Mouse (Mus musculus) layer of hippocampus, adult 8-10 months (tissue): Measurements from ENCODE around the gene Gpd1. TPM values are rescaled to one million over a fixed set of nuclear protein-coding genes. Genes with fewer than 3 reads are reported as not detected.
"Not testable (repeated sequence)": the region's sequence is repeated elsewhere in the genome, so short reads cannot be mapped to it uniquely, and the experiment has no call there.

Source experiments
- DNase-seq, 2 experiments: peaks; one replicate each; pipeline ENCODE4 v3.0.0; 2022; ENCODE audit warnings: low spot score in 2 of 2
- total RNA-seq, 4 experiments: library from RNA; stranded (reverse); gene quantifications; 2 replicates each; pipeline ENCODE4 v1.2.4; 2022

The Gpd1 gene
- total RNA-seq, 4 experiments from 2014 or later, result 102 to 138 (median 117) TPM

DNA sequence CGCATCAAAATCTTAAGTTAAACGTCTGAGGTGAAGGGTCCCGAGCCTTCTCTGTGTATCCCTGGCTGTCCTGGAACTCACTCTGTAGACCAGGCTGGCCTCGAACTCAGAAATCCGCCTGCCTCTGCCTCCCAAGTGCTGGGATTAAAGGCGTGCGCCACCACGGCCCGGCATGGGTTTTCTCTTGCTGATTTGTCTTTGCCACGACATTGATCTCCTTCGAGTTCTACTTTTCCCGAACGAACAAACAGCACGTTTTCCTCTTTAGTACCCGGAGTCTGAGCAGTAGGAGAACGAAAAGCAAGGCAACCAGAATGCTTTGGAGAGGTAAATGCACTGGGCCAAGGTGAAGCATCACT, 15.7 kb upstream of the Gpd1 start:
- DNase-seq, result not testable (repeated sequence)

DNA sequence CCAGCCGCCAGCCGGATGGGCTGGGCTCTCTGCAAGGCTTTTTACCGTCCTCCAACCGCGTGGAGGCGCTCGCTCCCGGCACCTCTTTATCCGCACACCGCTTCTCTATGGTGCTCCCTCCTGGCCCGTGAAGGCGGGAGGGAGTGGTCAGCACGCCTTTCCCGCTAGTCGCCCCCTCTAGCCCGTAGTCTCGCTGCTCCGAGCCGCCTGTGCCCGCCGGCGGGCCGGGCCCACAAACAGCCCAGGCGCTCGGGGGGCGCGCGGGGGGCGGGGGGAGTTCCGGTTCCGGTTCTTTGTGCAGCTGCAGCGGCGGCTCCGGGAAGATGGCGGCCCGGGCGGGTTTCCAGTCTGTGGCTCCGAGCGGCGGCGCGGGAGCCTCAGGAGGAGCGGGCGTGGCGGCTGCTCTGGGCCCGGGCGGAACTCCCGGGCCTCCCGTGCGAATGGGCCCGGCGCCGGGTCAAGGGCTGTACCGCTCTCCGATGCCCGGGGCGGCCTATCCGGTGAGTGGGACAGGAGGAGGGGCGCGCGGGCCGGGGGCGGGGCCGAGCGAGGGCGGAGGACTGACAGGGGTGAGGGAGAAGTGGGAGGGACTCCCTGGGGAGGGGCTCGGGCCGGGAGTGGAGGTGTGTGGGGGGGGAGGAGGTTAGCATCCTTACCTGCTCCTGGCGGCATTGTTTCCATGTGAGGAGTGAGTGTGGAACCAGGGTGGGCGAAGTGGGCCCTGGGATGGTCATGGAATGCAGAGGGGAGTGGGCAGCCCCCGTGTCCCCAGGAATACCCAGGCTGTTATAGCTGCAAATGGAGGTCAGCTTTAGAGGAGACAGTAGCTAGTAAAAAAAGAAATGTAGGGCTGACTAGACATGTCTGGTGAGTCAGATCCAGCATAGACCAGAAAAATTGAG, 15.1 kb upstream of the Gpd1 start, which contains the start of gene Smarcd1:
Smarcd1 (plus strand) TSS at position 131 of the 902 bp plus-strand sequence.
- peak; percentile 93 to 95 for DNase-seq

DNA sequence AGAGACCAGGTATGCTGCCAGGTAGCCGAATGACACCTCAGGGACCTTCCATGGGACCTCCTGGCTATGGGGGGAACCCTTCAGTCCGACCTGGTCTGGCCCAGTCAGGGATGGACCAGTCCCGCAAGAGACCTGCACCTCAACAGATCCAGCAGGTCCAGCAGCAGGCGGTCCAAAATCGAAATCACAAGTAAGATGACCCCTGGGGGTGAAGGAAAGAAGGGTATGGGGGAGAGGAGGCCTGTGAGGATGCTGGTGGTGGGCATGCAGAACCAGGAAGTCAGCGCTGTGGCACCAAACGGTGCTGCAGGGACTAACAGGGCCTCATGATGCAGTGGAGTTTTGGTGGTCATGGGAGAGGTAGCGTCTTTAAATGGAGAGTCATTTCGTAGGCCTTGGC, 14.2 kb upstream of the Gpd1 start:
- no peak for DNase-seq

DNA sequence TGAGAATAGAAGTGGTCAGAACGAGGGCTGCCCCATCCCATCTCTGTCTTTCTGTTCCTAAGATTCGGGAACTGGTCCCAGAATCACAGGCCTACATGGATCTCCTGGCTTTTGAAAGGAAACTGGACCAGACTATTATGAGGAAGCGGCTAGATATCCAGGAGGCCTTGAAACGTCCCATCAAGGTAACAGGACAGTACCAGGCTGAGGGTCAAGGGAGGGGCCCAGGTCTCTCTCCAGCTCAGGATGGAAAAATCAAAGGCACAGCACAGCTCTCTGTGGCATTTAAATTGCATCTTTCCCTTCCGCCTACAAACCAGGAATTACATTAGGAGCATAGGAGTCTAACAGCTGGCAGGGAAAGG, 13.7 kb upstream of the Gpd1 start:
- no peak for DNase-seq

DNA sequence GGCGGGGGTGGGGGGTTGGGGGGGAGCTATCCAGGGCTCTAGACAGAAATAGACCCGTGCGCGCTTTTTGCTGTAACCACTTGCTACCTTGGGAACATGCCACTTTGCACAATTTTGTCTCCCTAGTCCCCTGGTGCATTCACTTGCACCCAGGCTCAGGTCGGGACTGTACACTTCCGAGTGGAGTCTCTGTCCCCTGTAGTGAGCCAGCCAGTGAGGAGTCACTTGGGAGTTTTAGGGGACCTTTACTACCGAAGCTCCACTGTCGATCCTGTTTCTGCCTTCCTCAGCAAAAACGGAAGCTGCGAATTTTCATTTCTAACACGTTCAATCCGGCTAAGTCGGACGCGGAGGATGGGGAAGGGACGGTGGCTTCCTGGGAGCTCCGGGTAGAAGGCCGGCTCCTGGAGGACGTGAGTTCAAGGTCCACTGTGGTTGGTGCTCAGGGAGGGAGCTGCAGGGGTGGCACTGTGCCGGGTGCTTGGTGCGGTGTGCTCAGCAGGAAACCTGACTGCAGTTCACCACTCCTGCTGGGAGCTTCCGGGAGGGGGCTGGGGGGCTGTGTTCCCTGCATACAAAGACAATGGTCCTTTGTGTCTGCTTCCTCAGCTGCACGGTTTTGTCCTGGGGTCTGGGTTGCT, 13.2 kb upstream of the Gpd1 start:
- DNase-seq, result peak in 1 of 2 experiments; percentile 38

DNA sequence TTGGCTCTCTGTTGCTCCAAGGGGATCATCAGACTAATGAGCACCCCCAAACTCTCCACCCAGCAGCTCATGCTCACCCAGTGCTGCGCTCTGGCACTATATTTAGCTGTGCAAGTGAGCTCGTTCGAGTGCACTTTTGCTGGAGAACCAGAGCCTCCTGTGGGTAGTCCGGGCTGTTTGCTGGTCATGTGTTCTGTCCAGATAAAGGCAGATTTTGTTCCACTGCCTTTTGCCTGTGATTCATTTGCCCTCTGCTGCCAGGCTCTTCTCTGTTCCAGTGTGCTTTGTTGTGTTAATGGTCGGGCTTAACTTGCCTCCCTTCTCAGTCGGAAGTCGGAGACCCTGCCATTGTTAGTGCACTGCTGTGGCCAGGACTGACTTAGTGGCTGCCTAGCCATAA, 12.4 kb upstream of the Gpd1 start:
- peak in 1 of 2 experiments; percentile 46 for DNase-seq

DNA sequence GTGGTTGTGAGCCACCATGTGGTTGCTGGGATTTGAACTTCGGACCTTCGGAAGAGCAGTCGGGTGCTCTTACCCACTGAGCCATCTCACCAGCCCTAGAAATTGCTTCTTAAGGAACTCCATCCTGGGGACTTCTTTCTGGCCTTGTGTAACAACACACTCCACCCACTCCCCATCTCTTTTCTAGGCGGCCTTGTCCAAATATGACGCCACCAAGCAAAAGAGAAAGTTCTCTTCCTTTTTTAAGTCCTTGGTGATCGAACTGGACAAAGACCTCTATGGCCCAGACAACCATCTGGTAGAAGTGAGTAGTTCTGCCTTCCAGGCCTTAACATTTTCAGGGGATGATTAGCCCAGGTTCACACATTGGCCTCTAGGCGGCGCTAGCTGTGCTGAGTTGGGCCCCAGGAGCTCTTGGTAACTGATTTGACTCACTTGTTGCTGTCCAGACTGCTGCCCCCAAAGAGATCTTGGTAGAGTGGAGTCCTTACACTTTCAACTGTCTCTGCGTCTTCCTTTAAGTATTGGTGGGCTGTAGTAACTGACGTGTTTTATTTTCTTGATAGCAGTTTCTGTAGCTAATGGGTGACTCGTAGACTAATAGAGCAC, 11.8 kb upstream of the Gpd1 start, which contains the start of gene Gm17349:
Gm17349 (minus strand) TSS at position 51 of the 609 bp plus-strand sequence.
- DNase-seq, result peak in 1 of 2 experiments; percentile 65

DNA sequence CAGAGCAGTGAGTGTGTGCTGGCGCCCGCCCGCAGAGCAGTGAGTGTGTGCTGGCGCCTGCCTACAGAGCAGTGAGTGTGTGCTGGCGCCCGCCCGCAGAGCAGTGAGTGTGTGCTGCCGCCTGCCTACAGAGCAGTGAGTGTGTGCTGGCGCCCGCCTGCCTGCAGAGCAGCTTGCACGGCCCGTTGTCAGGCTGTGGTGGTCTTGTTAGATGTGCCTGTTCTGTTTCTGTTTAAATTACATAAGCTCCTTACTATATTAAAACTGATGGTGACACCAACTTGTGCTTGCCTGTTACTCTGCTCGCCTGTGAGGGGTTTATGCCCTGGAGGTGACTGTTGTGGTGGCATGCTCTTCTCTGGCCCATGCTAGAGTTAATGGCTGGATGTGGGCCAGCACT, 9.1 kb upstream of the Gpd1 start:
- DNase-seq, result peak in 1 of 2 experiments; percentile 15

DNA sequence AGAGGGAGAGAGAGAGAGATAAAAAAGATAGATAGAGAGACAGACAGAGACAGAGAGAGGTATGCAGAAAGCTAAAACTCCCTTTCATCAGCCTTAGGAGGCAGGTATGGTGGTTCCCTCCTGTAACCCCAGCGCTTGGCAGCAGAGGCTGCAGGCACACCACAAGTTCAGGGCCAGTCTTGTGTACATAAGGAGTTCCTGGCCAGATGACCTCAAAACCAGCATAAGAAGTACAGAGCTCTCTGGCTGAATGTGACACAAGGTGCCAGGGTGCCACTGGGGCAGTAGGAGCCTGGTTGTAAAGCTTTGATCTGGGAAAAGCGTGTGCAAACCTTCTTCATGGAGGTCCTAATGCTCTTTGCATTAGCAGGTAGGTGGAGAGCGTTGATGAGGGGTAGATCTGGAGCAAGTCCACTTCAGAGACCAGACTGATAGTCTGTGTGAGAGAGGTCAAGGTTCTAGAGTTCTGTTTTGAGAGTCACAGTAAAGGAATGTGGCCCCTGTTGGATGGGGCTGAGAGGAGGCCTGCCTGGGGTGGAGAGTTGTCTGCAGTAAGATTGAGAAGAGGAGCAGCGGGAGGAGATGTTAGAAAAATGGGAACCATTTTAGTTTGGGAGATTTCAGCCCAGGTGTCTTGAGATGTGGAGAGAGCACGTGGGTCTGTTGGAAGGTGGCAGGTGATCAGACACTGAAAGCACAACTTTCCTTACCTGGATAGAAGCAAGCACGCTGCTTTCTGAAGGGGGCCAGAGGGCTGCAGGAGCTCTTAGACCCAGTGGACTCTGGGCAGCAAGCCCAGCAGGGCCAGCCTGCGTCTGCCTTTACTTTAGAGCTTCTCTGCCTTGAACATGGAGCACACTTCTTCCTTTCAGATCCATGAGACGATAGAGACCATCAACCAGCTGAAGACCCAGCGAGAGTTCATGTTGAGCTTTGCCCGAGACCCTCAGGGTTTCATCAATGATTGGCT, 6.8 kb upstream of the Gpd1 start:
- DNase-seq, result no peak

DNA sequence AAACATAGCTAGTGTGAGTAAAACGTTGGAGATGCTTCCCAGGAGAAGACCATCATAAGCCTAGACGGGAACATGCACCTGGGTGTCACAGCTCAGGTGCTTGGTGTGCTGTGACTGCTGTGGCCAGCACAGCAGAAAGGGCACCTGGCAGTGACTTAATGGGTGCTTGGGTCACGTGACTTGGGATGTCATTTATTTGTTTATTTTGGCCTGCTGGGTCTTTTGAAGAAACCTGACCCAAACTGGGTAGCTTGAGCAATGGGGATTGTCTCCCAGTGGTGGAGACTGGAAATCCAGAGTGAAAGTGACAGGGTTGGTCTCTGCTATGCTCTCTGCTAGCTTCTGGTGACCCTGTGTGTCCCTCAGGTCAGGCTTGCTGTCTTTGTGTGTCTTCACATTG, 5.8 kb upstream of the Gpd1 start:
- DNase-seq, result no peak

DNA sequence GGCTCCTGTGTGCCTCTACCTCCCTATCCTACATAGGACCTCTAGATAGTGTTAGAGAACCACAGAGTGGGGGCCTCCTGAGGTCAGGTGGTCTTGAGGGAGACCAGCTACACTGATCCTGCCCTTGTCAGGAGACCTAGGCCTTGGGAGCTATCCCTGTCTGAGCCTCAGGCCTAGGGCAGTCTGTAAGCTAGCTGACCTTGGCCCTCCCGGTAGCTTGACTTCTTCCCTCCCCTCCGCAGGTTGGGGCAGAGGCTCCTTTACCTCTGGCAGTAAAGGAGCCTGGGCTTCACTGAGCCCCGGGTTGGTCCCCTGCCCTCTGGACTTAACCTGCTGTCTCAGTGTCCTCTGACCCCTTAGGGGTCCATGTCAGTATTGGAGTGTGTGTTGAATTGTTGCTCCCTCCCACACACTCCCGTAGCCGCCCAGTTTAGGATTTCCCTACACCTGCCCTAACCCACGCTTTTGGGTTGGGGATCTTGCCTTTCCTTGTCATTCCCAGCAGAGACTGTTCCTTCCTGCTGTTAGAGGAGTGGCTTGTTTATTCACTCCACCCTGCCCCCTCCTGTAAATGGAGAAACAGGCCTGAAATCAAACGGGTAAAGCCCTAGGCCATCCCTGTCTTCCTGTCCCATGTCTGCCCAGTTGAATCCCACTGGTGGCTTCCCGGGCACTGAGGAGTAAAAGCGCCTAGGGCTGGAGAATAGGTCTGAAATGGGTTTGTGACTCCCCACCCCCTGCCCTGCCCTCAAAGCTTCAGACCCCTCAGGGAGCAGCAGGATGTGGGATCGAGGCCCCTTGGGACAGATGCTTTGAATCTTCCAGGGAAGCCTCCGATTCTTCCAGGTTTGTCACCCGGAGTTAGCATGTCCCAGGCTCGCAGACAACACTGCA, 4.4 kb upstream of the Gpd1 start:
- no peak for DNase-seq

DNA sequence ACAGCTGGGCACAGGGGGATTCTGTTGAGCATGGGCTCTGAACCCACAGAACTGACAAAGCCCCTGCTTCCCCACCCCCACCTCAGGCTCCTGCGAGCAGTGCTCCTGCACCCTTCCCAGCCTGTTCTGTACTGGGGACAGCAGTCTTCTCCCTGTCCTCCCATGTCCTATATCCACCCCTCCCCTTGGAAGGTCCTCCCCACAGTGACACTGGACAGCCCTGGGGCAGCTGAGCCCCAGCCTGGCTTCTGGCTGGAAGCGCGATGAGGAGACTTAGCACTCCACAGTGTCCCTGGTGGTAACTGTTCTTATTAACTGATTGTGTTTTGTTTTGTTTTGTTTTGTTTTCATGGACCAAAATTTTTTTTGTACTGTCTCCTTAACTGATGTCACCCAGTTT, 3.7 kb upstream of the Gpd1 start:
- DNase-seq, result no peak

DNA sequence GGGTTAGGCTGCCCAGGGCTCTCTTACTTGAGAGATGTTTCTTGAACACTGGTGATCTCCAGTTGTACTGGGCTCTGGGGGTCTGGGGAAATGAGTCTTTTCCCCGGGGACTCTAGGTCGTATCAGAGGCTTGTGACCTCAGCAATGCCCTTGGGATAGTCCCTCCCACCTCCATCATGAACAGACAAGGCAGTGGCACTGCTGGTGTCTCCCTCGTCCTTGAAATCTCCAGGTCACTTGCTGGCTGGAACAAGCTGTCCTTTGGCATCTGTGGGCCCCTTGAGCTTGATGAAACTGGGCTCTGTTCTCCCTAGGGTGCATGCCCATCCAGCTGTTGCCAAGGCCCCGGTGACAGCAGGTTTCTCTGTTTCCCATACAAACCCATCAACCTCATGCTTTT, 3.1 kb upstream of the Gpd1 start:
- no peak for DNase-seq

DNA sequence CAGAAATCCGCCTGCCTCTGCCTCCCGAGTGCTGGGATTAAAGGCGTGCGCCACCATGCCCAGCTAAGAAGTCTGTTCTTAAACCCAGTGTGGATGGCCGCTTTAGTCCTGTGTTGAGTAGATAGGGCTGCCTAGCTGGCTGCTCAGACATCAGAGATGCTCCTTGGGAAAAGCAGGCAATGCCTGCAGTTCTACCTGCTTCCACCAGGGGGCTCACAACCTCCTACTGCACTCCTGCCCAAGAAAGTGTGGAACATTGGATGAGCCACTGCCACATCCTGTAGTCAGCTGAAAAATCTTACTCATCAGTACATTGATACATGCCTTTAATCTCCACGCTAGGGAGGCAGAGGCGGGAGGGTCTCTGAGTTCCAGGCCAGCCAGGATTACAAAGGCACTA, 2.5 kb upstream of the Gpd1 start:
- peak; percentile 82 to 88 for DNase-seq

DNA sequence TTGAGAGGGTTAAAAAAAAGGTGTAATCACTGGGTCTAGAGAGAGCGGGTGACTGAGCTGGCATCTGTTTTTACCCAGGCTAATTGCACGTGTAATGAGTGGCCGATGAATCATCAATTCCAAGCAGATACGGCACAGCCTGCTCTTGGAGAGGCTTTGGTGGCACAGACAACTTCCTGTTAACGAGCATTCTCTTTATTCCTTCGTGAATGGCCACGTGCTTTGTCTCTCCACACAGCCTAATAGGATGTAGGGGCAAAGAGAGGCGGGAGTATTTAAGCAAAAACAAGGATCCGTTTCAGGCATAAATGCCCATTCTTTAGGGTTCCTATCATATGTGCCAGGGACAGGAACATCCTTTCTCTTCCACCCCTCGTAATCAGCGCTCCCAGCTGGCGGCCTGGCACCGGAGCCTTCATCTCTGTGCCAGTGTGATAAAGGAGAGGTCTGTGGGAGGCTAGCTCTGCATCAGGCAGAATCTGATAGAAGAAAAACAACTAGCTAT, 1.9 kb upstream of the Gpd1 start:
- DNase-seq, result peak; percentile 87 to 89

DNA sequence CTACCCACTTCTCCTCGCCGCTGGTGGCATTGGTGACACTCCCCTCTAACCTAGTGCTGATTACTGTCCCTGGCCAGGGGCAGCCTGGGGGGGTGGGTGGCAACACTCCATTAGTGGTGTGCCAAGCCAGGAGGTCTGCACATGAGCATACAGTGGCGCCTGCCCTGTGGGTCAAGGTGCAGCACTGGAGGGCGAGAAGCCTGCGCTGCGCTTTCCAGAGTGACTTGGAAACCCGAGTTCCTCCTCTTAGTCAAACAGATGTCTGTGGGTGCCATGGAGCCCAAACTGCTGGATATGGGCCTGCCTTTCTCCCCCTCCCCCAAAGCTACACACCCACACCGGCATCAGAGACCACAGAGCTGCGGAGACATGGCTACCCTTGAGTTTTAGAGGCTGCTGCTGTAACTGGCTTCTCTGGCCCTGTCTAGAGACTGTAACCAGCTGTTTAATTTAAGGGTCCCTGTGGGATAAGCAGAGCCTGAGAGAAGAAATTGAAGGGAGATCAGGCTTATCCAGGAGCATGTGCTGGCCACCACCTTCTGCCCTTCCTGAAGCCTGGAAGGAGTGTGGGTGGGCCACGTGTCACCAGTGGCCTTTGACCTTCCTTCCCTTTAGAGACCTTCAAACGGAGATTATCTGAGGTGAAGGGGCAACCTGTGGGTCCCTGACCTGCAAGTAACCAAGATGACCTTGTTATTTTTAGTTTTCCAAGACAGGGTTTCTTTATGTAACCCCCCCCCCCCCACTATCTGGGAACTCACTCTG, 1.2 kb upstream of the Gpd1 start:
- DNase-seq, result peak in 1 of 2 experiments; percentile 41

DNA sequence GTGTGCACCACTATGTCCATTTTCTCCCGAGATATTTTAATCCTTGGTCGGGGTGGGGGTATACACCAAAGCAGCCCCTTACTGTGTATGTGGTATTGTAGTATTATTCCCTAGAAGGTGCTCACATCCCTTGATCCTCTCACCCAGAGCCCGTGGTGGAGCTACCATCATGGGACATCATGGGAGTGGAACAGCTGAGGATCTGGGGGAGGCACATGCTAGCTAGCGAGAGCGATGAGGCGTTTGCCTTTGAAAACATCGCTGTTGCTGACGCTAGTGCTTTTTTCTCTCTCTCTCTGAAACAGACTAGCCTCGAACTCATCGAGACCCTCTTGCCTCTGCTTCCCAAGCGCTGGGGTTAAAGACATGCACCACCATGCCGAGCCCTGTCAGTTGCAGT, 501 bp upstream of the Gpd1 start:
- DNase-seq, result peak in 1 of 2 experiments; percentile 51

DNA sequence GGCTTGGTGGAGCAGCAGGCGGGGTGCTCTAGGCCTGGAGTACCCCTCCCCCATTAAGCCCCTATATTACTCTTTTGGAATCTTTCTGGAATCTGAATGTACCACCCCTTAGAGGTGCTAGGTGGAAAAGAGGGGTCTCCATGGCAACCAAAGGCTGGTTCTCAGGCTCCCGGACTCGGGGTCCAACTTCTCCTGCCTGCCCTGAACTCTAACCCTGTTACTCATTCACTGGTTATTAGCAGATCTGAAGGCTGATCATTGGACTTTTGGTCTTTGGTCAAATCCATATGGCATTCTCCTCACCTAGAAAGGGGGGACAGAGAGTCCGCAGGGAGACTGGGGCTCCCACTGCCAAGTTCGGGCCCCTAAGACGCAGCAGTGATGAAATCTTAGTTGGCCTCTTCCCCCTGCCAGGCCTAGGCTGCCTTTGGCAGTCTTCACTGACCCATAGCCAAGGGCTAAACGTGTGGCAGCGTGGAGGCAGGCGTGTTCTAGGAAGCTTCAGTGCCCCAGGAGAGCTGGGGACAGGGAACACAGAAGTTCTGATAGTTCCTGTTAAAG, 1.2 kb downstream of the Gpd1 start:
- no peak for DNase-seq

DNA sequence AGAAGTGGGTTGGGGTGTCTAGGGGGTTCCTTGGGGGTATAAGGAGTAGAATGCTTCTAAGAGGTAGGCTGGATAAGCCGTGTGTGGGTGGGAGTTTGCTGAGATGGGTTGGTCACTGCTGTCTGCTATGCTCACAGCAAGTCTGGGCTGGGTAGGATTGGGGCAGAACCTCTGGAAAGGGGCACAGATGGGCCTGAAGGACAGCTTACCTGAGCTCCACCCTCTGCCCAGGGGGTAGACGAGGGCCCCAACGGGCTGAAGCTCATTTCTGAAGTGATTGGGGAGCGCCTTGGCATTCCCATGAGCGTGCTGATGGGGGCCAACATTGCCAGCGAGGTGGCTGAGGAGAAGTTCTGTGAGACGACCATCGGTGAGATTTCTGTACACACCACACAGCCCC, 2.5 kb downstream of the Gpd1 start:
- DNase-seq, result no peak
